Mouse (Mus musculus): ENCODE measurements around the gene Mepce.

Gene Mepce

DNA sequence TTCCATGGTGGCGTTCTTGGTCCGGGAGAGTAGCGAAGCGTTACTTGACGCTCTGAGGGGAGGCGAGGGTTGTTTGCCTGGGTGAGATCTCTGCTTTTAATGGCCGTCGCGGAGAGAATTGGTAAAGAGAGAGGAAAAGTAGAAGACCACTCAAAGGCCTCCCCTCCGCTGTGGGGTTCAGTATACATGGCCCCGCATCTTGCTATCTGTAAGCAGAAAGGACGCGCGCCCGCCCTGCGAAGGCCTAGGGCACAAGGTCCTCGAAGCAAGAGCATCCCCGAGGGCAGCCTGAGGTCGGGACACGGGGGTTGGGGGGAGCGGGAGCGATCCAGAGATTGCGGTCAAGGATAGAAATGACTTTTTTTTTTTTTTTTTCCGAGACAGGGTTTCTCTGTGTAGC is 716 bp upstream of the Mepce start:
- in situ Hi-C loops (cut with MboI, MseI), result no loop called here

DNA sequence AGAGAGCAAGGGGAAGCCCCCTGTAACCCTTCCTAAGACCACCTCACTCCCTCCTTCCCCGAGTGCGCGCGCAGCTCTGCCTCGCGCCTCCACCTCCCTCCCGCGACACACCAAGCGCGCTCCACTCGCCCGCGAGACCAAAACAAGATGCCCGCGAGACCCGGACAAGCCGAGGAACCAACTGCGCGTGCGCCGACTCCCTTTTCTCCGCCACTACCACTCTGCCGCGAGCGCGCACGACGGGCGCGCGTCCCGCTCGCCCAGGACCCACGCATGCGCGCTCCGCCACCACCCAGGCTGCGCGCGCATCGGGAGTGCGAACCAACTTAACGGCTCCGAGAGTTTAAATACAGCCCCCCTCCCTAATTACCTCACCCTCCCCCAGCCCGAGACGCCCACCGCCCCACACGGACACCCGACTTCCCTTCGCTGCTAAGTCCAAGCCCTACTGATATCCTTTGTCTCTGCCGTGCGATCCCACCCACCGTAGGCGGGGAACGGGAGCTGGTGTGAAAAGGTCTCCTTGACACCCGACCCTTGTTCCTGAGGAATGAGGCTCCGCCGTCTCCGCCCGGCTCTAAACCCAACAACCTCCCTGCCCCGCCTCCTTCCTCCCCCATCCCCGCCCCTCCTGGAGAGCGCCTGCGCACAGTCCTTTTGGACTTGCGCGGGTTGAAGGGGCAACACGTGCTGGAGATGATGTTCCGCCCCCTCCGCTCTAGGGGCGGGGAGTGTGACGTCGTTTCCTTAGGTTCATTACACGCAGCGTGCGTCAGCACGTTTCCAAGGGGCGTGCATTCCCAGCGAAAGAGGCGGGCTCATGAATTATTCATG is 1.1 kb downstream of the Mepce start:
- in situ Hi-C loops (cut with MboI, MseI), result no loop called here

DNA sequence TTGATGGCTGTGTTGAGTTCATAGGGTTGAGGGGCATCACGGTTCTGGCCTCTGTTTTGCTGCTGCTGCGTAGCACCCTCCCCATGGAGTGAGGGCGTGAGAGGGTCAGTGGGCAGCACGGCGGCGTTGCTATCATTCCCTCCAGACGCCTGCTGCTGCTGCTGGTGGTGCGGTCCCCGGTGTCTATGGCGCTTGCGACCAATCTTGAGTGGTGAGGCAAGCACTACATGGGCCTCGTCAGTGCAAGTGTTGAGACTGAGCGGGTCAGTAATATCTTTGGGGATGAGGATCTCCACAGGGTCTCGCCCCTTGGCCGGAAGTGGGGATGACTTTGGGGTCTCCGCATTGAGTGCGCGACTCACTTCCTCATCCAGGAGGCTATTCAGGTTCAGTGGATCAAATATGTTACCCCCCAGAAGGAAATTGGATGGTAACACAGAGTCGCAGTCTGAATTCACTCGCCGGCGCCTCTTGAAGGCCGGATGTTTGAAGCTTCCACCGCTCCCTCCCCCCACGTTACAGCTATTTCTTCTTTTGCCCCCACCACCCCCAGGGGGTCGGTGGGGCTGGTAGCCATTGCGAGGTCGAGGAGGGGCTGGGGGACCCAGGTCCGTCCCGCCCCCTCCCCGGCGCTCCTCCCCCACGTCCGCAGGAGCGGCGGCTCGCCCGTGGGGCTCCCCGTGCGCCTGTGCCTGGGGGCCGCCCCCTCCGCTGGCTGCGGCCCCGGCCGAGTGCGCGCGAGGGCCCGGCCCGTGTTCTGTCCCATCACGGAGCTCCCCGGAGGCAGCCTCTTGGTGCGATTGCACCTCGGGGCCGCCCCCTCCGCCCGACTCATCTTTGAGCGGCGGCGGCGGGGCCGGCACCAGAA is 2.1 kb downstream of the Mepce start:
- in situ Hi-C loops (cut with MboI, MseI), result no loop called here

DNA sequence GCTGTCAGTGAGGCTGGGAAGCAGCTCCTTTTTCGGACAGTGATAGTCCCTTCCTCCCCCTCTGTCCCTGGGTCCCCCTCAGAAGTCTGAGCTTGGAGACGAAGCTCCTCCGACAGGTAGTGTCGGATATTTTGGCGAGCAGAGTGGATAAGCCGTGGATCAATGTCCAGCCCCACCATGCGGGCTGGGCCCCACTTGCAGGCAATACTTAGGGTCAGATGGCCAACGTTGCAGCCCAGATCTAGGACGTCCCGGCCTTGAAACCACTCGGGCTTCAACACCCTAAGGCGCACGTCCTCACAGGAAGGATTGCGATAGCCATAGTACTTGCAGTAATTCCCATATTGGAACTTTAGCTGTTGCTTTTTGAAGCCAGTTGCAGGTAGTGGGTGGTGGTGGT is 2.9 kb downstream of the Mepce start:
- in situ Hi-C loops (cut with MboI, MseI), result no loop called here

GRCm38 (mm10) chr5:137783901-137784540 is 3.4 kb downstream of the Mepce start:
- in situ Hi-C loops (cut with MboI, MseI), result no loop called here

GRCm38 (mm10) chr5:137782776-137783522 is 4.5 kb downstream of the Mepce start:
- in situ Hi-C loops (cut with MboI, MseI), result no loop called here

DNA sequence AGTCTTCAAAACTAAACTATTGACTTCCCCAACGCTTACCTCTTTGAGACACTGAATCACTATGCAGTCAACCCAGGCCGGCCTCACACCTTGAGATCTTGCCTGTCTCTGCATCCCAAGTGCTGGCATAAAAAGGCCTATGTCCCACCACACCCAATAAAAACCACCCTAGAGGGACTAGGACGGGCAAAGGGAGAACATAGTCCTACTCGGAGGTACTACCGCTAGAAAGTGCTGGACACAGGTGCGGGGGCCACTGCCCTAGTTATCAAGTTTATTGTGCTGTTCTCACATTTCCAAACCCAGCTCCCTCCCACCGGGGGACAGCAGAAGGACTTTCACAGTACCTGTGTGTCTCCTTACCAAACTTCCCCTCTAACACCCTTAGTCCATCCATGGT is 5.8 kb downstream of the Mepce start:
- in situ Hi-C loops (cut with MboI, MseI), result no loop called here

- in situ Hi-C loops (cut with MboI, MseI), result no loop called here
These were observed 8.2 kb downstream of the Mepce start for GRCm38 (mm10) chr5:137779053-137779933.

- in situ Hi-C loops (cut with MboI, MseI), result no loop called here
These were observed 8.8 kb downstream of the Mepce start, which contains the start of gene Ppp1r35 for GRCm38 (mm10) chr5:137778635-137779034. Gene Ppp1r35 (plus strand): TSS chr5:137778849.

- in situ Hi-C loops (cut with MboI, MseI), result no loop called here
These were observed 10.1 kb downstream of the Mepce start for GRCm38 (mm10) chr5:137777267-137777845.

DNA sequence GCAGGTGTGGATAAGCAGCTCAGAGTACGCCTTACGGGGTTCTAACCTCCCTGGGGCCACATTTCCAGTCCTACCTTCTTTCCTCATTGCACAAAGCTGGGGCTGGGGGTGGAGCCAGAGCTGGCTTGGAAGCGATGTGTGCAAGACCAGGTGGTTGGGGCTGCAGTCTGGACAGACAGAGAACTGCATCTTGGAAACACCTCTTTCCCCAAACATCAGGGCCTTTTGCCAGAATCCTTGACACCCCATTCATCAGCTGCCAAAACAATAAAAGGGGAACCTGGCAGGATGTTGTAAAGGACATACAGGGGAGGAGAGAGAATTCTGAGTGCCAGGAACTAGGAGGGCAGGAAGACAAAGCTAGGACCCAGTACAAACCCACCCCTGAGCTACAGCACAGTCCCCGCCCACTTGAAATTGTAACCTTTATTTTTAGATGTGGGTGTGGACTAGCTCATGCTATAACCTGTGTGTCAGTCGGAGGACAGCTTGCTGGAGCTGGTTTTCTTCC is 11.0 kb downstream of the Mepce start:
- in situ Hi-C loops (cut with MboI, MseI), result no loop called here

DNA sequence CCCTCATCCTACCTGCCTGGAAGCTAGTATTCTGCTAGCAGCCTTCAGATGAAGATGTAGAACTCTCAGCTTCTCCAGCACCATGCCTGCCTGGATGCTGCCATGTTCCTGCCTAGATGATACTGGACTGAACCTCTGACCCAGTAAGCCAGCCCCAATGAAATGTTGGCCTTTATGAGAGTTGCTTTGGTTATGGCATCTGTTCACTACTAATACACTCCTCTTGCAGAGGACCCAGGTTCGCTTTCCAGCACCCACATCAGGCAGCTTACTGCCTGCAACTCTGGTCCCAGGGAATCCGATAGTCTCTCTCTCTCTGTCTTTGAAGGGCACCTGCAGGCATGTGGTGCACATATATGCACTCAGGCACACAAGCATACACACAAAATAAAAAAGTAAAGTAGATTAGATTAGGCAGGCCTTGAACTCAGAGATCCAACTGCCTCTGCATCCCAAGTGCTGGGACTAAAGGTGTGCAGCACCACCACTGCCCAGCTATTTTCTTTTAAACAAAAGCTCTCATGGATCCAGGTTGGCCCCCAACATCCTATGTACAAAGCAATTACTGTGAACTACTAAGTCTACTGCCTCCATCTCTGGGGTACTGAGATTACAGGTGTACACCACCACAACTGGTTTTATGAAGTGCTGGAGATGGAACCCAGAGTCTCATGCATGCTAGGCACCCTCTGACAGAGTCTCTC is 11.7 kb downstream of the Mepce start:
- in situ Hi-C loops (cut with MboI, MseI), result no loop called here

GRCm38 (mm10) chr5:137772755-137773154 is 14.7 kb downstream of the Mepce start:
- in situ Hi-C loops (cut with MboI, MseI), result no loop called here

- in situ Hi-C loops (cut with MboI, MseI), result no loop called here
These were observed 16.7 kb downstream of the Mepce start for GRCm38 (mm10) chr5:137770709-137771108.

- in situ Hi-C loops (cut with MboI, MseI), result no loop called here
These were observed 19.0 kb downstream of the Mepce start for GRCm38 (mm10) chr5:137768475-137768874.

GRCm38 (mm10) chr5:137766270-137766669 is 21.2 kb downstream of the Mepce start:
- in situ Hi-C loops (cut with MboI, MseI), result no loop called here

DNA sequence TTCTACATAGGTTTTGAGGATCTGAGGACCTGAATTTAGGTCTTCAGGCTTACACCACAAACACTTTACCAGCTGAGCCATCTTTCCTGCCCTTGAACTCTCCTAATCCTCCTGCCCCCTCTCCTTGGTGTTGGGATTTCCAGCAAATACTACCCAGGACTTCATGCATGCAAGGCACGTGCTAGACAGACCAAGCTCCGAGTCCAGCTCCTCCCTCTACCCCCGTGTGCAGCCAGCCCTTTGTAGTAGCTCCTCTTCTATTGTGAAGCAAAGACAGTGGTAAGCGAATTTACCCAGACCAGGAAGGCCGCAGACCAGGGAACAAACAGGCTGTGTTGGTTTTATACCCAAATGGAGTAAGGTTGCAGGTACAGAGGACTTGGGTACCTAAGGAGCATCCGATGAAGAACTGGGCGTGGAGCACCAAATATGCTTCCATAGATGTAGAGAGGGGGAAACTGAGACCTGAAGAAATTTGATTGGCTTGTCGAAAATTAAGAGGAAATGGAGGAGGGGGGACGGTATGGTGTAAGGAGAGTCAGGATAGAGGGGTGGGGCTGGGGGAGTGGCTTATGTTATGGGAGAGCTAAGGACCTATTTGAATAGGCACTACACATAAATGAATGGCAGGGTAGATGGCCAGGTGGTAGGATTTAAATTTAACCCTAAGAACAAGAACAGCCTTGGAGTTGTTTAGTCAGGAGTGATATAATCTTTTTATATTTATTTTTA is 22.7 kb downstream of the Mepce start:
- in situ Hi-C loops (cut with MboI, MseI), result loop anchor here (5.0 kb wide), 1 partner anchor 112 kb away; no protein-coding TSS in a partner anchor

GRCm38 (mm10) chr5:137759971-137760412 is 27.5 kb downstream of the Mepce start:
- in situ Hi-C loops (cut with MboI, MseI), result loop anchor here (5.0 kb wide), 1 partner anchor 108 kb away; no protein-coding TSS in a partner anchor
